Mouse (Mus musculus): ENCODE results near the gene Uckl1. TPM values are rescaled to one million over a fixed set of nuclear protein-coding genes. Genes with fewer than 3 reads are reported as not detected.

The Uckl1 gene
- 100 to 1,000 TPM; 106 to 113 TPM for total RNA-seq (2021)
- long read RNA-seq, experiment 1, transcript Uckl1-217 (3 exons, 569 nt), result major isoform, 5 of 65 reads
- long read RNA-seq, experiment 1, partial matches to known transcripts, result 4 of 65 reads
- long read RNA-seq, experiment 1, other reads (novel, unspliced or antisense), result 54 of 65 reads
- long read RNA-seq, experiment 2, partial matches to known transcripts, result 7 of 129 reads
- long read RNA-seq, experiment 2, other reads (novel, unspliced or antisense), result 117 of 129 reads

- DNase-seq (ENCODE audit: low spot score in 2 of 2), result no peak
These were observed at the start of gene Uckl1 for GRCm38 (mm10) chr2:181584411-181584942. TSS of gene Uckl1 (minus strand) at chr2:181584892.

DNA sequence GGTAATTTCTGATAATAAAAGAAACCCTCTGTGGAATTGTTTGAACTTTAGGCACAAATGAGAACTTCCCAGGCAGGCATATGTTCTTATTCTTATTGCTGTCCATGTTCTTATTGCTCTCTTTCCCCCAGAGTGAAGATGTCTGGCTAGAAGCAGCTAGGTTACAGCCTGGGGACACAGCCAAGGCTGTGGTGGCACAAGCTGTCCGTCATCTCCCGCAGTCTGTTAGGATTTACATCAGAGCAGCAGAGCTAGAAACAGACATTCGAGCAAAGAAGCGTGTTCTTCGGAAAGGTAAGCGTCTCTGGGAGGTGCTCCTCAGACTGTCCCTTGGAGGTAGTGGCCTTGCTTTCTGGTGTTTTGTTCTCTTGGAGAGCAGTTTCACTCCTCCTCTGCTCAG, 47.9 kb upstream of the Uckl1 start:
- DNase-seq (ENCODE audit: low spot score in 2 of 2), result no peak

DNA sequence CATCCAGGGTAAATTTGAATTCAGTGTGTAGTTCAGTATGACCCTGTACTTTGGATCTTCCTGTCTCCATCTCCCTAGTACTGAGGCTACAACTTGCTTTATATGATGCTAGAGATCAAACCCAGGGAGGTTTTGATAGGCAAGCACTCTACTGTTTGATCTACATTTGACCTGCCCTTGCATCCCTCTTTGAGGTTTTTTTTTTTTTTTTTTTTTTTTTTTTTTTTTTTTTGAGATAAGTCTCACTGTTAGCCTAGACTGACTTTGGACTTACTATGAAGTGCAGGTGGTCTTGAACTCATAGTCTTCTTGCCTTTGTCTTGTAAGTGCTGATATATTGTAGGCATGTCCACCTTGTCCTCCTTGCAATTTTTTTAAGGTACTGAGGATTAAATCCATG, 43.8 kb upstream of the Uckl1 start:
- no peak for DNase-seq (ENCODE audit: low spot score in 2 of 2)

GRCm38 (mm10) chr2:181623401-181623800, 38.7 kb upstream of the Uckl1 start:
- DNase-seq (ENCODE audit: low spot score in 2 of 2), result no peak

DNA sequence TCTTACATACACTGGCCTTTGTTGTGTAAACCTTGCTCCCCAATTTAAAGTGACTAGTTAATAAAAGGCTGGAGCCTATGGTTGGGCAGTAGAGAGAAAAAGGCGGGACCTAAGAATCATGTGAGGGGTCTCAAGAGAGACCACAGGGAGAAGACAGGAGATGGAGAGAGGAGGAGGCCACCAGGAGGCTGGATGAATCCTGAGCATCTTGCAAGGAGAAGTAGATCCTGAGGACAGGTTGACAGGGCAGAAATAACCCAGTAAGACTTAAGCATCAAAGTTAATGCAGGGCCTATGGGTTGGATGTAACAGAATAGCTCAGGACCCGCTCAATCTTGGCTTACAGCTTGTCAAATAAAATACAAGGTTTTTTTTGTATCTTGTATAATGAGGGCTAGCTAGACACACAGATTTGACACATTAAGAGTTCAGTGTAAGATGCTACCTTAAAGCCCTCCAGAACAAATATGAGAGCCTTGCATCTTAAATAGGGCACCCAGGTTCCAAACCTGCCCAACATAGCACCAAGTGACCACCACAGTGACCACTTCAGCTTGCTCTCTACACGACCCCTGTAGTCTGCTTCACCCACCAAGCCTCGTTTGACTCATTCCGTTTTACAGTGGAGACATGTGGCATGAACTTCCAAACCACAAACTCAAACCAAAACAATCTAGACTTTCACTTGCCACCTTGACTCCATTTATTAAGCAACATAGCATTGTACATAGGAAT, 34.2 kb upstream of the Uckl1 start:
- DNase-seq (ENCODE audit: low spot score in 2 of 2), result no peak

GRCm38 (mm10) chr2:181602367-181602766, 17.7 kb upstream of the Uckl1 start:
- DNase-seq (ENCODE audit: low spot score in 2 of 2), result no peak

- no peak for DNase-seq (ENCODE audit: low spot score in 2 of 2)
These were observed 17.1 kb upstream of the Uckl1 start for GRCm38 (mm10) chr2:181601751-181602145.

DNA sequence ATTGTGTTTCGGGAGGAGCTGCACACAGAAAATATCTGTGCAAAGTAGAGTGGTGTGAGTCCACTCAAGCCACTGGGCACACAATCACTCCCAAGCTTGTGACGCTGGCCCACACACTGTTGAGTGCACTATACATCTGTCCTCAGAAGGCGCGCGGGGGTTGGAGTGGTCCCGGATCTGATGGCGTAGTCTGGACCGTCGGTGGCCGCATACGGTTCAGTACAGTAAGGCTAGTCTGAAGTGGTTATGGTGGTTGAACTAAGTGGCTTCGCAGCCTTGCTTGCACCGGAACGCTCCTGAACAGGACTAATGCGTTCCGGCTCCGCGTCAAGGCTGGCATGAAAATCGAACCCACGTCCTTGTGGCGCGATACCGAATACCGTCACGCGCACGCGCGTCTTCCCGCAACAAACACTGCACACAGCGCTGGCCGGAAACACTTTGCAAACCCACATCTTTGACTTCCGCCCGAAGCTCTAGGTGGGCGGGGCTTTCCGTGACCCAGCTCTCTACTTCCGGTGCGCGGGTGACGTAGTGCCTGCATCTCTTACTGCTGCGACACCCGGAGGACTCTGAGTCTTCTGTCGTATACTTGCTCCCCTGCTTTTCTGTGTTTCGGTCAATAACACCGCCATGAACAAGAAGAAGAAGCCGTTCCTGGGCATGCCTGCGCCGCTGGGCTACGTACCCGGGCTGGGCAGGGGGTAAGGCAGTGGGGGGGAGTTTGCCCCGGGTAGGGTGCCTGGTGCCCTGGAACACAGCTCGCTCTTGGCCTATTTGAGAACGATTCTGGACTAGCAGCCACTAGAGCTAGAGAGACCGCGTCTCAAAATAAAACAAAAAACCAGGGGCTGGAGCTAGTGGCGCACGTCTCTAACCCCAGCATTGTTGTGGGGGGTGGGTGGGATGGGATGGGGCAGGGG, 16.4 kb upstream of the Uckl1 start:
- DNase-seq (ENCODE audit: low spot score in 2 of 2), result peak; percentile 86 to 91

GRCm38 (mm10) chr2:181600226-181600758, 15.6 kb upstream of the Uckl1 start:
- no peak for DNase-seq (ENCODE audit: low spot score in 2 of 2)

DNA sequence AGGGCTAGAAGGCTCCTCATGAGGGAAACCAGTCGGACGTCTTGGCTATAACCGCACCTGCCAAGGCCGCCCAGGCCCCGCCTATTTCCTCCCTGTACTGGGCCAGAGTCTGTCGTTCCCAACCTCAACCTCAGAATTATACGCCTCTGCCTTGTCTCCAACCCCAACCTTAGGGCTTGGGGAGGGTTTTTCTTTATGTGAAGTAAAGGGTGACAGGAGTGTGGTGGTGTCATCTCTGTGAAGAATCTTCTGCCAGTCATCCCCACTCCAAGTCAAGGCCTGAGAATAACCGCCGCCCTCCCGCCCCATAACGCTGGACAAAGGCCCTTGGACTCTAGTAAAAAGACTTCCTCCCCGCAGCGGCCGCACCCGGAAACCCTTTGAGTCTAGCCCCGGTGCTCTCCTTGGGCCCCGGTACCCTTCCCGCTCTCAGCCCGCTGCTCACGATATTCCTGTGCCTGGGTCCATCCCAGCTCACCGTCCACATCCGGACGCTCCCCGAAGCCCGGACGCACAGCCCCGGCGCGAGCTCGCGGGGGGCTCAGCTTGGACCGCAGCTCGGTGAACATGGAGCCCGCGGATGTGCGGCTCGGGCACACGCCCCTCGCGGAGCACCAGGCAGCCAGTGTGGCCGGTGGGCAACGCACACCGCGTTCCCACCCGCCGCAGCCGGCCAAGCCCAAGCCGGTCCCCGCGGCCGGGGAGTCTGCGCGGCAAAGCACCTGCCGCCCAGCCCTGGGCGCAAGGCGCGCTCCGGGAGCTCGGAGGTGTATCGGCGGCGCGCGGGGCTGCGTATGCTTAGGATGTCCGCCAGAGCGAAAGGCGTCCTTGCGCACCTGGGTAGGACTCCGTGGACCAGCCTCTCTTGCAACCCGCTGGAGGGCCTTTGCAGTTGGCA, 14.0 kb upstream of the Uckl1 start, which contains the start of gene Samd10:
Gene Samd10 (minus strand): TSS at position 759 of the 898 bp plus-strand sequence.
- DNase-seq (ENCODE audit: low spot score in 2 of 2), result no peak

- DNase-seq (ENCODE audit: low spot score in 2 of 2), result no peak
These were observed 12.8 kb upstream of the Uckl1 start for GRCm38 (mm10) chr2:181597378-181598061.

- no peak for DNase-seq (ENCODE audit: low spot score in 2 of 2)
These were observed 11.7 kb upstream of the Uckl1 start for GRCm38 (mm10) chr2:181596221-181596960.

- no peak for DNase-seq (ENCODE audit: low spot score in 2 of 2)
These were observed 10.4 kb upstream of the Uckl1 start for GRCm38 (mm10) chr2:181594946-181595696.

DNA sequence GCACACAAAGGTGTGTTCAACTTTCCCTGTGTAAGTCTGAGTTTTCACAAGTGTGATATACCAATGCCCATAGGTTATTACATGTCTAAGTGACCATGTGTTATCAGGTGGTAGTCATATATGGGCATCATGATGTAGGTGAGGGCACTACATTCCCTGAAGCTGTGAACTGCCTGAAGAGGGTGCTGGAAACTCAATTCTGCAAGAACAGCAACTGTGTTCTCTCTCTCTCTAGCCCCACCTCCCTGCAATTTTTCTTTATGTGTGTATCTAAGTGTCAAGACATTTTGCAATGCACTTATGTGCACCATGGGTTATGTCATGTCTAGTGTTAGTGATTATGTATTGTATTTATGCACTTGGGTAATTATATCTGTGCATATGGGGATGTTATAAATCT, 9.2 kb upstream of the Uckl1 start:
- DNase-seq (ENCODE audit: low spot score in 2 of 2), result no peak

DNA sequence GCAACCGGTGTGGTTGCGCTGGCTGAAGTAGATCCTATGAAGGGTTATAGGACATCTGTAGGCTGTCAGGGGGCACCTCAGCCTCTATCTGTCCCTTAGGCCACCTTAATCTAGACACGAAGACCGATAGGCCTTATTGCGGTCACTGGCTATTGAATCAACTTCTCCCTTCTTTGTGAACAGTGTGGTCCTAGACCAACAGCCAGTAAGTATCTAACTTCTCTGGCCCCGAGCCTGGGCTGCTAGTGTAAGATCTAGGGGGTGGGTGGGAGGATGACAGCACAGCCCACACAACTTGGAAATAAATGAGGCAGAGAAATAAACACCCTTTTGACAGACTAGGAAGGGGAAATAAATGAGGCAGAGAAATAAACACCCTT, 8.3 kb upstream of the Uckl1 start:
- no peak for DNase-seq (ENCODE audit: low spot score in 2 of 2)

DNA sequence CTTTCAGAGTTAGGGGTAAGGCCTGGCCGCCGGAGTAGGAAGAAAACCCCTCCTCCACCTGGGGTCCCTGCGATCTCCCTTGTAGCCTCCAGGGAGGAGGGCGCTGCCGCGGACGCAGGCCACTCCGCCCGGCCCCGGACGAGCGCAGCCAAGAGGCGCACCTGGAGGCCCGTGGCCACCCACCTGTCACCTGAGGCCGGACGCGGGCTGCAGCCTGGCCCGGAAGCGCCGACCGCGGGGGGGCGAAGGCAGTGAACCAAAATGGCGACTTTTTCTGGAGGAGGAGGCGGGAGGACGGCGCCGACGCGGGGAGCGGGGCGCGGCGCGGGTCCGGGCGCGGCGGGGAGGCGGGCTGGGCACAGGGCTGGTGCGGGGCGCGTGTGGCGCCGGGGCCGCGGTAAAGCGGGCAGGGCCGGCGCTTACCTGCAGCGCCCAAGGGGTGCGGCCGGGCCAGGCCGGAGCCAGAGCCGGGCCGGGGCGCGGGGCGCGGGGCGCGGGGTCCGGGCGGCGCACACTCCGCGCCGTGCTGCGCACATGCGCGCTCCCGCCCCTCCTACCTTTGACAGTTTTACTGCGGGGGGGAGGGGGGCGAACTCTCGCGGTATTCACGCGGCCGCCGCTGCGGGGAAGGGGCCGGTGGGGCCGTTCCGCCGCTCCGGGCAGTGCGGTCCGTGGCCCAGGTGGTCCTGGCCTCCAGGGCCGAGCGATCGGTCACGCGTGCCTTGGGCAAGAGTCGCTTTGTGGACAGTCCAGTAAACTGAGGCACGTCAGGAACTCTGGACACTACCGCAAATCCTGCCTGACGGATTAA, 7.7 kb upstream of the Uckl1 start, which contains the start of gene Zfp512b:
Gene Zfp512b (minus strand): TSS at position 573 of the 811 bp plus-strand sequence.
- peak; percentile 62 for DNase-seq (ENCODE audit: low spot score in 2 of 2)

DNA sequence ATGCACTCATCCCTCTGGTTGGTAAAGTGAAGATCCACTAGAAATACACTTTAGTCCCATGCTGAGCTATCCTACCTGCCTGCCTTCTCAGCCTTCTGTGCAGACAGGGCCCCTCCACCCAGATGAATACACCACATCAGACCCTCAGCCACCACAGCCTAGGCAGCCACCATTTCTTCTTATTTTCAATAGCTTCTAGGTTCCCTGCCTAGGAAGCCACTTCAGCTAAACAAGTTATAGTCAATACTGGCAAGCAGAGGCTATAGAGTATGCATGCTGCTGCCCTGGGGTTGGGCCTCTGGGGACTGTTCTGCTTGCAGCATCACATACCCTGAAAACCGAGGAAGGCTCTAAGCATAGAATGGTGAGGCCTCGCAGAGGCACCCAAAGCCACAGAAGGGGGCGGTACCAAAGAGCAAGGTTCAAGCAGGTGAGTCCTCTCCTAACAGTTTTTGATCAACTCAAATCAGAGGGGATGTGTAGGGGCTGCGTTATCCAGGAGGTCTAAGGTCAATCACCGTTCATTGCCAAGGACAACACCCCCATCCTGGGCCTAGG, 6.9 kb upstream of the Uckl1 start, which contains the start of gene Prpf6:
Gene Prpf6 (plus strand): TSS at position 341 of the 558 bp plus-strand sequence.
- DNase-seq (ENCODE audit: low spot score in 2 of 2), result no peak

Data from adrenal gland, postnatal 4 days (tissue).